Mouse (Mus musculus) liver, postnatal 0 days (tissue): Measurements from ENCODE around the gene Mrpl22. TPM values are rescaled to one million over a fixed set of nuclear protein-coding genes. Genes with fewer than 3 reads are reported as not detected.
"Not testable (repeated sequence)": the region's sequence is repeated elsewhere in the genome, so short reads cannot be mapped to it uniquely, and the experiment has no call there.

Experiments used
- ATAC-seq: fragments of 200-750 bp; cut with Nextera tagmentation; 2 replicates; pipeline ENCODE4 v1.8.0; 2017; ENCODE audit warnings: mild to moderate bottlenecking, moderate library complexity
- DNase-seq: peaks from one replicate; pipeline ENCODE4 v3.0.0-alpha.2; 2016
- H3K27ac ChIP-seq: fragments of 300-500 bp; sonication (generic); 2 replicates; pipeline ENCODE4 v1.5.1; 2014; ENCODE audit warnings: antibody characterized with exemption, moderate library complexity, mild to moderate bottlenecking, low read depth
- H3K27me3 ChIP-seq: fragments of 300-500 bp; sonication (generic); 2 replicates; pipeline ENCODE4 v1.6.1; 2014; ENCODE audit warnings: low read length, control low read depth, mixed read lengths; ENCODE audit not compliant: insufficient read depth
- H3K36me3 ChIP-seq: fragments of 300-500 bp; sonication (generic); replicated peaks from 2 replicates; pipeline ENCODE4 v1.6.1; 2014; ENCODE audit warnings: mild to moderate bottlenecking, control low read depth, low read length, moderate library complexity, mixed read lengths; ENCODE audit not compliant: insufficient read depth
- H3K4me1 ChIP-seq: fragments of 300-500 bp; sonication (generic); 2 replicates; pipeline ENCODE4 v1.6.1; 2014; ENCODE audit warnings: antibody characterized with exemption, mild to moderate bottlenecking, control low read depth; ENCODE audit not compliant: insufficient read depth
- H3K4me2 ChIP-seq: fragments of 300-500 bp; sonication (generic); 2 replicates; pipeline ENCODE4 v1.6.1; 2014; ENCODE audit warnings: low read depth, mild to moderate bottlenecking, low read length, moderate library complexity, mixed read lengths
- H3K4me3 ChIP-seq: fragments of 300-500 bp; sonication (generic); 2 replicates; pipeline ENCODE4 v1.5.1; 2014; ENCODE audit warnings: low read depth, low read length
- H3K9ac ChIP-seq: fragments of 300-500 bp; sonication (generic); replicated peaks from 2 replicates; pipeline ENCODE4 v1.6.1; 2014; ENCODE audit warnings: mild to moderate bottlenecking, moderate library complexity
- H3K9me3 ChIP-seq: fragments of 300-500 bp; sonication (generic); 2 replicates; pipeline ENCODE4 v1.6.1; 2016; ENCODE audit warnings: mild to moderate bottlenecking, control low read depth, low read length, mixed read lengths
- CTCF ChIP-seq: sonication (generic); IDR thresholded peaks from 2 replicates; pipeline ENCODE4 v1.5.1; 2016; ENCODE audit warnings: antibody characterized with exemption, low read depth
- EP300 ChIP-seq: IDR thresholded peaks from 2 replicates; pipeline ENCODE4 v1.6.1; 2016; ENCODE audit warnings: antibody characterized with exemption, low read depth, mild to moderate bottlenecking
- WGBS: fragments of 180-500 bp; shearing (Covaris S2); extraction: QIAGEN DNeasy Blood & Tissue Kit; methylation state at CpG from one replicate; pipeline ENCODE4 v1.1.7; 2014; ENCODE audit not compliant: insufficient replicate concordance; 5-methylcytosine and 5-hydroxymethylcytosine counted together
- polyA plus RNA-seq: library from polyadenylated mRNA; unstranded; fragments of >200 nt; fragmentation: Nextera tagmentation; extraction: Ambion mirVana; gene quantifications from 2 replicates; pipeline ENCODE4 v1.2.1, GENCODE M21; 2015

Gene Mrpl22
- polyA plus RNA-seq, 1 experiment from 2014 or later, result 87.9 TPM

DNA sequence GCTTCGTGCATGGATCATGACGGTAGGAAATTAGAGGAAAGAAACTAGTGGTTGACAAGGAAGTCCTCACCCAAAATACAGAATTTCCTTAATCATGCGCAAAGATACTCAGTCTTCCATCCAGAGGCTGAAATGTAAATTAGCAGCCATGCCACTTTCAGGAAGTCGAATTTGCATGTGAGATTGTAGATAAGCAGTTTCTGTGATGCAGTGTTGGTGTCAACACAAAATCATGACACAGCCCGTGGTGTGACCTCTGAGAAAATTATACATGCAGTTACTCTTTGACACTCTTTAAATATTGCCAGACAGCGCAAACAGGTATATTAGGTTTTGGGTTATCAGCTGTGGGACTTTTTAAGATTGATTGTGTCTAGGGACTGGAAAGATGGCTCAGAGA is 18.2 kb downstream of the Mrpl22 start:
- TF ChIP-seq CTCF (no peak), EP300 (no peak)
- WGBS, result 75% methylated on average over 6 of the region's 6 CpGs

DNA sequence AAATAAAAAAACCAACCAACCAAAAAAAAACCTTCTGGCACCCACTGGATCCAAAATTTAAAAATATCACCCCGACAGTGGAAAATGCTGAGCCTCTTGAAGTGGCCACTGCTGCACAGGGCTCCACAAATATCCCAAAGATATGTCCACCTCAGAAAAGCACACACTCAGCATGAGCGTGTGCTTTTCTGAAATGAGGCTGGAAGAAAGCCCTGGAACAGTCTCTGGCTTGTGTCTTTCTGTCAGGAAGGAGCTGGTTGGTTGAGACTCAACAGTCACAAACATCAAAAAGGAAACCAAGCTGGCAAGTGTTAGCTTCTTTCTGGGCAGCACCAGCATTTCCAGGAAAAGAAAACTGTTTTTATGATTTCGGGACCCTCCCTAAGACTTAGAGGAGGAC is 21.9 kb downstream of the Mrpl22 start:
- Histone ChIP-seq H3K4me2 (no peak overlapping the region), H3K4me1 (peaks cover 1% of the 10 kb centered on the region), H3K9me3 (no peaks in the 10 kb centered on the region), H3K27me3 (no peaks in the 10 kb centered on the region), H3K36me3 (no peaks in the 10 kb centered on the region), H3K9ac (no peak overlapping the region), H3K4me3 (no peak overlapping the region), H3K27ac (no peak overlapping the region)
- ATAC-seq (no peak), DNase-seq (no peak)
- TF ChIP-seq CTCF (no peak), EP300 (no peak)
- 60% methylated on average over 3 of the region's 3 CpGs for WGBS

More for the DNA sequence above, 18.2 kb downstream of the Mrpl22 start:
- H3K36me3 ChIP-seq, result no peaks in the 10 kb centered on the region
- H3K9ac ChIP-seq, result no peak overlapping the region
- H3K27ac ChIP-seq, result no peak overlapping the region
- DNase-seq (no peak), ATAC-seq (no peak)
- no peaks in the 10 kb centered on the region for H3K27me3 ChIP-seq
- no peaks in the 10 kb centered on the region for H3K4me1 ChIP-seq
- no peak overlapping the region for H3K4me3 ChIP-seq
- H3K4me2 ChIP-seq, result no peak overlapping the region
- no peaks in the 10 kb centered on the region for H3K9me3 ChIP-seq

DNA sequence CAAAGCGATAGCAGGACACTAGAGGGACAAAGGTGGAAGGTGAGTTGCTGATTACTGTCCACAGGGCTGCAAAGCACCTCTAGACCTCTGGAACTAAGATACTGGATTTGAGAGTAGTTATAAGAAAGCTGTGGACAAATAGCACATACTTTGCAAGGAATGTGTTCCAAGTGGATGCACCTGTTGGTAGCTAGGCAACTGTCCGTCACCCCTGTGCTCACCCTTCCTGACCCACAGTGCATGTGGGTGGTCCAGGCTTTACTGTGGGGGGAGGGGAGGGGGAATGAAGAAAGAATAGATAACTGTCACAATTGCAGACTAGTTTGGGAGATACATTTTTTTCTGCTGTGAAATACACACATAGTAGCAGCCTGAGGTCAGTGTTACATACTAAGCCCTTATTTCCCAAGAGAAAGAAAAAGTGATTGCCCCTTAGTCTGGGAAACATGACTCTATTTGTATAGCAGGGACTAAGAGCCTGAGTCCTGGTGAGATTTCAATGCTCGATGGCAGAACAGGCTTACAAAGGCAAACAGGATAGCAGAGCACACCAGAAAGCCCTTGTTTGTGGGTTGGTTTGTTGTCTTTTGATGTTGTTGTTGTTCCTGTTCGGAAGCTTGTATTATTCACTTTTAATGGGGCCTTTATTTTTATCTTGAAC is 22.5 kb downstream of the Mrpl22 start:
- Histone ChIP-seq H3K9me3 (no peaks in the 10 kb centered on the region), H3K27ac (no peak overlapping the region), H3K9ac (no peak overlapping the region), H3K4me3 (no peak overlapping the region), H3K27me3 (no peaks in the 10 kb centered on the region), H3K4me2 (no peak overlapping the region), H3K4me1 (peaks cover 5% of the 10 kb centered on the region), H3K36me3 (no peaks in the 10 kb centered on the region)
- DNase-seq, result no peak
- WGBS, result 61% methylated on average over 4 of the region's 4 CpGs
- no peak for TF ChIP-seq EP300
- ATAC-seq, result no peak

DNA sequence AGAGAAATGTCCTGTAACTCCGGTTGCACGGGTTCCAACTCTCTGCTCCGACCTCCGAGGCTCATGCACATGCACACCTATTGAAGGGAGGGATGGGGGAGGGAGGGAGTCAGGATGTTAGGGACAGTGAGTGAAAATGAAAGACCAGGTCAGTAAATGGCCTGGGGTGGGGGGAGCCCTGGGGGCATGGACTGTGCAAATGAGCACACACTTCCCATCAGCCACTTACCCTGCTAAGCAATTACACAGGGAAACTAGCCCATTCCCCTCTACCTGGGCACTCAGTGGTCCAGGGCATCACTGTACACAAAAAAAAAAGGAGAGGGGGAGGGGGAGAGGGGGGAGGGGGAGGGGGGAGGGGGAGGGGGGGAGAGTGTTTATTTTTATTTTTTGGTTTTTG is 27.2 kb downstream of the Mrpl22 start:
- H3K9ac ChIP-seq, result peak overlapping the region; percentile 77
- no peaks in the 10 kb centered on the region for H3K9me3 ChIP-seq
- 89% methylated on average over 4 of the region's 4 CpGs for WGBS
- peak overlapping the region; percentile 68 for H3K4me3 ChIP-seq
- H3K4me2 ChIP-seq, result peak overlapping the region; percentile 85
- no peak for TF ChIP-seq EP300
- no peak for TF ChIP-seq CTCF
- H3K27me3 ChIP-seq, result no peaks in the 10 kb centered on the region
- DNase-seq, result no peak
- peak overlapping the region; percentile 97 for H3K27ac ChIP-seq
- no peak for ATAC-seq
- H3K36me3 ChIP-seq, result peaks cover 12% of the 10 kb centered on the region
- peaks cover 23% of the 10 kb centered on the region for H3K4me1 ChIP-seq

DNA sequence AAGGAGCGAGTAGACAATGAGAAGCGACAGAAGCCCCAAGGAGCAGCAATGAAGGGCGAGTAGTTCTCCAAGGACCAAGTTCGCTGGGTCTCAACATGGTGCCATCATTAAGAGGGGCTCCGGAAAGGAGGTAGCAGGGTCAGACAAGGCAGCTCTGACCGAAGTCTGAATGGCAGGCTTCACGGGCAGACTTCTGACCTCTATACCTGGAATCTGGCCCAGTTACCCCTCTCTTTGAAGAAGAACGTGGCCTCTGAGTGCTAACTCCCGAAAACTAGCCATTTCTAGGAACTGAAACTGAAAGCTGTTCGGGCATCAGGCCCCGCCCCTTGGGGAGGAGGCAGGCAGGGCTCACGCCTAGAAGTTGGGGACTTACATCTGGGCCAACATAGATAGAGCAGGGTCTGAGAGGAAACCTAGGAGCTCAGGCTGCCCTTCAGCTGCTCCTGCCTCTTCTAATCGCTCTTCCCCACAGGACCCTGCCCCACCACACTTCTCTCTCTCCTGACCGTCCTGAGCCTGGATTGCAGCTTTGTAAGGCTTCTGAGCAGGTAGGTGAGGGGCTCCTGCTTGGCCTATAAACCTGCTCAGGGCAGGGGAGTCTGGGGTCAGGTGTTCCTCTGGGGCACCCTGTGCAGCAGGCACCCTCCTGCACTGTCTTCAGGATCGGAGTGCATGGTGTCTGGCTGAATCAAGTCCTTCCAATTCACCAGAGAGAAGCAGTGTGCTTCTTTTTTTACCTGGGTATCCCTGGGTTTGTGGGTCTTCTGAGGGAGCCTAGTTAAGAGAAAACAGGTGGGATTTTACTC is 28.0 kb downstream of the Mrpl22 start, which contains the start of the genes Igtp and Irgm2:
Gene Igtp, plus strand, starts transcription at position 328 of the 809 bp plus-strand sequence.
Gene Irgm2, plus strand, starts transcription at position 390 of the 809 bp plus-strand sequence.
- 5% methylated on average over 12 of the region's 15 CpGs for WGBS

DNA sequence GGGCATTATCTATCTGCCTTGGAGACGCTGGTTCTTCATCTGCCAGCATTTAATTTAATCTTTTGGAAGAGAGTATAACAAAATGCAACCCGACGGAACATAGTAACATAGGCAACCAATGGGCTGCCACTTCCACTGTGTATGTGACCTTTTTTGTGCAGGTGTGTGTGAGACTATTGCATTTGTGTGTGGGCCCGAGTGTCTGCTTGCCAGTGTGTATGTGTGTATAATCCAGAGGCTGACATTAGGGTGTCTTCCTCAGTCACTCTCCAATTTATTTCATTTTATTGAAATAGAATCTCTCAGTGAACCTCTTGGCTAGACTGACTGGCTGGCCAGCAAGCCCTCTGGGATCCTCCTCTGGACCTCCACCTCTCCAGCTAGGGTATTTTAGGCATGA is 28.8 kb downstream of the Mrpl22 start:
- DNase-seq, result no peak
- no peak for TF ChIP-seq CTCF
- no peak for TF ChIP-seq EP300
- WGBS, result 58% methylated on average over 4 of the region's 4 CpGs
- Histone ChIP-seq H3K4me3 (peak overlapping the region; percentile 68), H3K9me3 (no peaks in the 10 kb centered on the region), H3K4me1 (peaks cover 23% of the 10 kb centered on the region), H3K27ac (0 out of 2 replicates have a peak overlapping the region, but pooled peaks have one; percentile 26), H3K4me2 (peak overlapping the region; percentile 85), H3K36me3 (peaks cover 24% of the 10 kb centered on the region), H3K9ac (peak overlapping the region; percentile 77), H3K27me3 (no peaks in the 10 kb centered on the region)
- ATAC-seq, result no peak

More for the DNA sequence above, 28.0 kb downstream of the Mrpl22 start, which contains the start of the genes Igtp and Irgm2:
- H3K36me3 ChIP-seq, result peaks cover 19% of the 10 kb centered on the region
- peak; percentile 31; the same call in 1 of the 2 replicates for TF ChIP-seq EP300
- H3K27ac ChIP-seq, result peak within 1 kb of the TSS; percentile 97
- peaks cover 23% of the 10 kb centered on the region for H3K4me1 ChIP-seq
- not testable (repeated sequence) for H3K9me3 ChIP-seq, H3K27me3 ChIP-seq
- H3K4me3 ChIP-seq, result peak within 1 kb of the TSS; percentile 68
- DNase-seq (peak; percentile 91), ATAC-seq (peak; percentile 95)
- H3K9ac ChIP-seq, result peak within 1 kb of the TSS; percentile 77
- H3K4me2 ChIP-seq, result peak within 1 kb of the TSS; percentile 85
